Mouse (Mus musculus) layer of hippocampus, adult 11-12 months (tissue): ENCODE results near the gene Btg1.
A peak's percentile ranks its signal among the peaks of the same experiment; 100 is the strongest.

Experiments
- DNase-seq: peaks from one replicate; pipeline ENCODE4 v3.0.0; 2022; ENCODE audit warnings: low spot score

Btg1 gene

DNA sequence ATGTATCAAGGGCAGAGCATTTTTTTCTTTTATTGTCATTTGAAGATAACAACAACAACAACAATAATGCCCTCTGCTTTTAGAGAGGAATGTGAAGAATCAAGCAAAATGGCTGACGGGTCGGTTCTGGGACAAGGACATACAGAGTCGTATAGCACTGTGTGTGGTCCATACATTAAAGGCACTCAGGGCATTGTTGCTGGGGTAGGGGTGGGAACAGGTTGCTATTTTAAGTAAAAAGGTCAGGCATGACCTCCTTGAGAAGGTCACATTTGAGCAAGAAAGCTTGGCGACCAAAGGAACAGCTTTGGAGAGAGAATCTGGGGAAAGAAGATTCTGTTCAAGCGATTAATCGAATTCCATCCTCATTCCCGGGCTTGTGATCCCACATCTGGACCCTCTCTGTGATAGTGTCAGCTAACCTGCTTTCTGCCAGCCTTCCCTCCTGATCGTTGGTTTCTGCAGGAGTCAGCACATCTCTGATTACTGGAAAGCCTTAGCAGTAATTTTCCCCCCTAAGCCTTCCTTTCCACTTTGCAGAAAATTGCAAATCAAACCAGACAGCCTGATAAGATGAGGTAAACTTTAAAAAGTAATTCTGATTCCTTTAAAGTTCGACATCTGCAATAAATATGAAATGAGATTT, 14.4 kb downstream of the Btg1 start:
- DNase-seq, result no peak

DNA sequence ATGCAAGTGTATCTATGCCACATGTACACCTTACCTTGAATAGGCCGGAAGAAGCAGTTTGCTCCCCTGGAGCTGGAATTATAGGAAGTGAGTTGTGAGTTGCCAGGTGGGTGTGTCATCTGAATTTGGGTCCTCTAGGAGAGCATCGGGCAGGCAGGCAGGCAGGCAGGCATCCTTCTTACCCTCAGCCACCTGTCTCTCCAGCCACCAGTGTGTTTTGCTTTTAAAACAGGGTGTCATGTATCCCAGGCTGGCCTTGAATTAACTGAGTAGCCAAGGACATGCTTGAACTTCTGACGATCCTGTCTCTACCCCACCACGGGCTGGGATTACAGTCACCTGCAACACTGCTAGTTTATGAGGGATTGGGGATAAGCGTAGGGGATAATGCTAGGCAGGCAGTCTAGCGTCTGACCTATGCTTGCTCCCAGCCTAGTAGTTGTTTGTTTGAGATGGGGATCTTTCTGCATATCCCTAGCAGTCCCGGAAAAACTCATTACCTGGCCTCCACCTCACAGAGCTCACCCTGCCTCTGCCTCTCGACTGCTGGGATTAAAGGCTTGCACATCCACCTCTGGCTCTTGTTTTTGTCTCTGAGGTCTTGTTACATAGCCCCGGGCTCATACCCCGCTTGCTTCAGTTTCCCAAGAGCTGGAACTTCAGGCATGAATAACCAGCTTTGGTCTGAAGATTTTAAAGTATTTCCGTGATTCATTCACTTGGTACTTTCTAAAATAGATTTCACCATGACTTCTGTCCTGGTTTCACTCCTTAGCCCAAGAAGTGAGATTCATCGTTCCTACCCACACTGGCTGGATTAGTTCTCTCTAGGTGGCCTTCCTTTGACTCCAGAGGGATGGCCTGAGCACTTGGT, 15.7 kb downstream of the Btg1 start:
- DNase-seq, result no peak

DNA sequence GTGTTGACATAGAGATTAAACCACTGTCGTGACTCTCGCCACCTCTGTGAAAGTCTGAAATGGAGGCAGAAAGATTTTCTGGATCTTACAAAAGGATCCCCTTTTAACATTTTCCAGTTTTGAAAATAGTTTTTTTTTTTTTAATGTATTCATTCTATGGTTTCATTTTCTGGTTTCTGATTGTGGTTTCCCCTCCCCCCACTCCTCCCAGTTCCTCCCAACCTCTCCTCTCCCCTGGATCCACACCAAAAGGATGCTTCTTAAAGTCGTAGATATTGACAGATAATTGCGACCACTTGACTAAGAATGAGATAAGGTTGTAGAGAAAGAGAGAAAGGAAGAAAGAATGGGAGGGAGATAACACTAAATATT, 16.3 kb downstream of the Btg1 start:
- DNase-seq, result no peak

DNA sequence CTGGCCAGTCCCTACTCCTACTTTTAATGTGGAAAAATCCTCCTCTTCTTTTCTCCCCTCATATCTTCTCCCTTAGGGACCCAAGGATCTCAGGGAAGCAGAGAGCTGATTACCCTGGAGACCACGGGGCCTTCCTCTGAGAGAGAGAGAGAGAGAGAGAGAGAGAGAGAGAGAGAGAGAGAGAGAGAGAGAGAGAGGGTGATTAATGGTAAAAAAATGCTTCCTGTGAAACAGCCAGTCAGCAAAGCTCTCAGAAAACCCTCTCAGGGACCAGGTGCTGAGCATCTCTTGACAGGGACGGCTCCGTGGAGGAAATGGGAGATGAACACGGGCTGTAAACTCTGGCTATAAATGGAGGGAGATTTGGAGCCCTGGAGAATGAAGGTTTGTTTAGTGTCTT, 18.7 kb downstream of the Btg1 start:
- no peak for DNase-seq

DNA sequence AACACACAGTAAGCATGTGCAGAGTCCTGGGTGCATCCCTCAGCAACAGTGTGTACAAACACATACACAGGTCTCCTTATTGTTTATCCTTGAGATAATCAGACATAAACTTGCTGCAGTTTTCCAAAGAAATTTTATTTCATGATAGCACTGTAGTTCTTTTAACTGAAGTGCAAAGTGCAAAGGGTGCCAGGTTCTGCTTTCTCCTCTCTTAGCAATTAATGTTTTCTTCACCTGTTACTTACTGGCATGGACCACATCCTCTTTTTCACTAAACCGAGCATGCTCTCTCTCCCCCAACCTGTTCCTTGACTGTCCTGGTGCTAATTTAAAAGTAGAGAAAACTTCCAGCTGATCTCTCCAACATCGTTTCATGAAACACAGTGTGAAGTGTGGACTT, 21.7 kb downstream of the Btg1 start:
- no peak for DNase-seq

- DNase-seq, result no peak
Observed at GRCm38 (mm10) chr10:96642014-96642413, 25.2 kb downstream of the Btg1 start.

GRCm38 (mm10) chr10:96642751-96643150, 25.9 kb downstream of the Btg1 start:
- DNase-seq, result no peak

DNA sequence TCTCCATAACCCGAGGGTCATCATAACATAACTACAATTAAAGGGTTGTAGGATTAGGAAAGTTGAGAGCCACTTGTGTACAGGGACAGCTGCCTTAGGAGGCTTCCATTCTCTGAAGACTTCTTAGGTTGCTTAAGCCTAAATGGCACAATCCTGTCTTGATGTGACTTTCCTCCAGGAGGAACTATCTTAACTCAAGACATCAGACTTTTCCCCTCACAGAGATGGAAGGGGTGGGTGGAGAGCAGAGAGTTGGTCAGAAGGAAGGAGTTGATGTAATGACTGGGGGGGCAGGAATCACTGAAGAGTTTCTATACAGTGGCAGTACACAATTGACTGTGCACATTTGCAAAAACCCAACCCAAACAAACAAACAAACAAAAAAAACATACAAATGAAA, 28.4 kb downstream of the Btg1 start:
- no peak for DNase-seq

GRCm38 (mm10) chr10:96646024-96646866, 29.4 kb downstream of the Btg1 start:
- DNase-seq, result peak; percentile 38

GRCm38 (mm10) chr10:96646867-96647462, 30.2 kb downstream of the Btg1 start:
- no peak for DNase-seq

- no peak for DNase-seq
Observed at GRCm38 (mm10) chr10:96648161-96648561, 31.4 kb downstream of the Btg1 start.

DNA sequence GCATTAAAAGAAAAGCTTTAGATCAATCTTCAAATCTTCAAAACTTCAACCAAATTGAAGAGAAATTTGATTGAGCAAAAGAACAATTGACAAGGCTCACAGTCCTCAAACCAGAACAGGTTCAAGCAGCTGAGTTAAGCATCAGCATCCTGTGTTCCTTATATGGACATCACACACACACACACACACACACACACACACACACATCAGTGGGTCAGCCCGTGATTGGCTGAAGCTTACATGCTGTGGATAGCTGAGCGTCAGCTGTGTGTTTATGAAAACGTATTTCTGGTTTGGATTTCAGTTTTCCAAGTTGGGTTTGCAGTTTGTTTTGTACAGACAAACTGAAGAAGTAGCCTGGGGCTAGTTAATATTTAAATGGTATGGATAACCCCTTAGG, 32.7 kb downstream of the Btg1 start:
- DNase-seq, result no peak

- no peak for DNase-seq
Observed at GRCm38 (mm10) chr10:96652372-96652771, 35.6 kb downstream of the Btg1 start.

- no peak for DNase-seq
Observed at GRCm38 (mm10) chr10:96653030-96653429, 36.2 kb downstream of the Btg1 start.

- DNase-seq, result no peak
Observed at GRCm38 (mm10) chr10:96654079-96654478, 37.3 kb downstream of the Btg1 start.

DNA sequence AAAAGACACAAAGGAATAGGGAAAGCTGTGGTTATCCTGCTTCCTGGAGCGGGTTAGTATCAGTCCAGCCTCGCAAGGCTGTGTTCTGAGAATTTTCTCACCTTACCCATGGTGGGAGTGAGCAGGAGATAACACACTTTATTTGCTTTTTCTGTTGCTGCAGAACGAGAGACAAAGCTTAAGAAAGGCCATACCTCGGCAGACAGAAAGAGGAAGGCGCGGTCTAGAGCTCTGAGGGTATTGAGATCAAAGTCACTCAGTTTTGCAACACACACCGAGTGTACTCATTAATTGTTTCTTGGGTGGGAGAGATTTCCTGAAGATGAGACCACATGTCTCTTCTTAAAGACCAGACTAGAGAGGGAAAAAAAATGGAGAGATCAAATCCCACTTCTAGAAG, 37.8 kb downstream of the Btg1 start:
- no peak for DNase-seq

DNA sequence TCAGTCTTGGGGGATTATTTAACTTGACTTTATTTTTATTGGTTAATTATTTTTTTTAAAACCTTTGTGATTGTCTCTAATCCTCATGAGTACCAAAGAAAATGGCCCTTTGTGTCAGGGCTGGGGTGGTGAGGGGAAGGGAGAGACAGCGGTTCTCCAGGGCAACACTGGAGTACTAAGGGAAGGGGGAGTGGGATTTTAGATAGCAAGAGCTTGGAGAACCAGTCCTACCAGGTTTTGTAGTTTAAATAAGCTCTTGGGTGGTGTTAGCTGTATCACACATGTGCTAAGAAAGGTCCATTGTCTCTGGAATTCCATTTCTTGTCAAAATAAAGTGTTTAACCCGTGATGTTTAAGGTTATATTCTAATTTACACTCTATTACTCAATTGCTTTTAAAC, 38.3 kb downstream of the Btg1 start:
- no peak for DNase-seq

DNA sequence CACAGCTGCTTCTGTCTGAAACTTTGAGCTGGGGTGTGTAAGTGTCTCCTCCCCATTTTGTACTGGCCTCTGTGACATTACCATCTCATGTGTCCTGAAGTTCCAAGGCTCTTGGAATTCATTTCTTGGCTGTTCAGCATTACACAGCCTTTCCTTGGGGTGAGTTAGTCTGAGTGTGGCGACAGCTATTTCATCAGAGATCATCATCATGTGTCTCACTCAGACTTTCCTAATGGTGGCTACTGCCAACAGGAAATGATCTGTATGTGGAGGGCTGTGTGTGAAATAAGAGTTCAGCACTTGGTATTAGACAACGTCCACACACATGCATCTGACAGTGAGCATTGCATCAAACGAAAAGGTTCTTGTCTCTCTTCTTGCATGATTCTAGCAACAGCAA, 39.4 kb downstream of the Btg1 start:
- no peak for DNase-seq

GRCm38 (mm10) chr10:96658906-96659305, 42.1 kb downstream of the Btg1 start:
- no peak for DNase-seq

DNA sequence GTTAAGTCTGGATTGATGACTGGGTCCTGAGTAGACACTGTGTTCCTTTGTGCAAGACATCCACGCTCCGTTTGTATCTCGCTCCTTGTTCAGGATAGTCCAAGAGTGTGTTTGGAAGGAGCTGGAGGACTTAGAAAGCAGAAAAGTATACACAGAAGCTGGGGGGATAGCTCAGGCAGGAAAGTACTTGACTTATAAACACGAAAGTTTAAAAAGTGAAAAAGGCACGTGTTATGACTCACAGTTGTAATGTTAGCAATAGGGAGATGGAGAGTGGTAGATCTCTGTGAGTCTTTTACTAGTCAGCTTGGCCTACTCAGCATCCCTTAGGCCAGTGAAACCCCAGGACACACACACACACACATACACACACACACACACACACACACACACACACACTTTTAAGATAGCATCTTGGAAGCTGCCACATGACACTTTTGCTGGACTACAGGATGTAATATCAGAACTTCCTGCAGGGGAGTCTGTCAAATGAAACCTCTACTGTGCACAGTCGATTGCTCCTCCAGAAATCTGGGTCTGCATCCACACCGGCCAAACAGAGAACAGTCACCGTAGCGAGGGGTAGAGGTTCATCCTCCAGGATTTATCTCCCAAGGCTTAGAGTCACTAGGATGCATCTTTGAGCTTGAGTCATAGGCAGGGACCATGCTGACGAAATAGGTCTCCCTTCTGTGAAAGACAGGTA, 43.6 kb downstream of the Btg1 start:
- no peak for DNase-seq

- DNase-seq, result no peak
Observed at GRCm38 (mm10) chr10:96662976-96663375, 46.2 kb downstream of the Btg1 start.
